Mouse (Mus musculus): ENCODE results near the gene Creb5.

GRCm38 (mm10) chr6:53398297-53399140, 111.4 kb downstream of the Creb5 start:
- no peak for TF ChIP-seq POLR2A (IDR thresholded peaks at IDR 0.05; ENCODE audit: extremely low read depth, insufficient read depth, low read length)
- TF ChIP-seq CTCF (IDR thresholded peaks at IDR 0.05; ENCODE audit: extremely low read depth, insufficient read depth, low read length) = no peak

Measured in cortical plate, adult 2 months (tissue).